Mouse (Mus musculus) embryonic facial prominence, embryonic 13.5 days (tissue): ENCODE results near the gene Cenpv. TPM values are rescaled to one million over a fixed set of nuclear protein-coding genes. Genes with fewer than 3 reads are reported as not detected.

Experiments
- ATAC-seq: fragments of 200-750 bp; cut with Nextera tagmentation; 2 replicates; pipeline ENCODE4 v1.8.0; 2017; ENCODE audit warnings: low read depth; ENCODE audit not compliant: insufficient number of reproducible peaks, insufficient read depth, low FRiP score, low TSS enrichment
- H3K27ac ChIP-seq: fragments of 300-500 bp; sonication (generic); 2 replicates; pipeline ENCODE4 v1.5.1; 2015; ENCODE audit warnings: moderate library complexity, mild to moderate bottlenecking, inconsistent platforms
- H3K27me3 ChIP-seq: fragments of 300-500 bp; sonication (generic); 2 replicates; pipeline ENCODE4 v1.6.1; 2015; ENCODE audit warnings: mild to moderate bottlenecking, inconsistent platforms
- H3K36me3 ChIP-seq: fragments of 300-500 bp; sonication (generic); 2 replicates; pipeline ENCODE4 v1.6.1; 2015; ENCODE audit warnings: mild to moderate bottlenecking, inconsistent platforms
- H3K4me1 ChIP-seq: fragments of 300-500 bp; sonication (generic); 2 replicates; pipeline ENCODE4 v1.6.1; 2015; ENCODE audit warnings: inconsistent platforms
- H3K4me2 ChIP-seq: fragments of 300-500 bp; sonication (generic); 2 replicates; pipeline ENCODE4 v1.6.1; 2015; ENCODE audit warnings: moderate library complexity, mild to moderate bottlenecking, inconsistent platforms
- H3K4me3 ChIP-seq: fragments of 300-500 bp; sonication (generic); 2 replicates; pipeline ENCODE4 v1.5.1; 2015; ENCODE audit warnings: mild to moderate bottlenecking, inconsistent platforms
- H3K9ac ChIP-seq: fragments of 300-500 bp; sonication (generic); 2 replicates; pipeline ENCODE4 v1.6.1; 2015; ENCODE audit warnings: mild to moderate bottlenecking, inconsistent platforms
- H3K9me3 ChIP-seq: fragments of 300-500 bp; sonication (generic); 2 replicates; pipeline ENCODE4 v1.6.1; 2016; ENCODE audit warnings: inconsistent platforms
- WGBS: fragments of 180-500 bp; shearing (Covaris S2); methylation state at CpG from one replicate; pipeline ENCODE4 v1.1.7; 2015; ENCODE audit warnings: mixed read lengths; 5-methylcytosine and 5-hydroxymethylcytosine counted together
- polyA plus RNA-seq: library from polyadenylated mRNA; unstranded; fragments of >200 nt; fragmentation: Nextera tagmentation; extraction: Ambion mirVana; gene quantifications from 2 replicates; pipeline ENCODE4 v1.2.1, GENCODE M21; 2015

The Cenpv gene
- polyA plus RNA-seq, 1 experiment from 2014 or later = 41.1 TPM

DNA sequence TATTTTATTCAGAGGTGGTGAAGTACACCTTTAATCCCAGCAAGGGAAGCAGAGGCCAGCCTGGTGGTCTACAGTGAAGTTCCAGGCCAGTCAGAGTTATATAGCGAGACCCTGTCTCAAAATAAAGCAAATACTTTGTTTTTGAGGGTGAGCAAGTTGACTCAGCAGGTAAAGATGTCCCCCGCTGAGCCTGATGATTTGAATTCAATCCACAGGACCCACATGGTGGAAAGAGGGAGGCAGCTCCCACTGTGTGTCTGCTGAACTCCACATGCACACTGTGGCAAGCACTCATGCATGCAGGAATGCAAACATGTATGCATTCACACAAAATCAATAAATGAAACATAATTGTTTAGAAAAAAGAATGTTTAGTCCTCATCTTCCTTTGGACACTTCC, 40.3 kb downstream of the Cenpv start:
- Histone ChIP-seq H3K4me3 (no peak overlapping the region), H3K9me3 (no peaks in the 10 kb centered on the region), H3K27me3 (no peaks in the 10 kb centered on the region), H3K4me1 (peaks cover 8% of the 10 kb centered on the region), H3K27ac (no peak overlapping the region), H3K9ac (no peak overlapping the region), H3K36me3 (no peaks in the 10 kb centered on the region), H3K4me2 (no peak overlapping the region)
- 85% methylated on average over 2 of the region's 2 CpGs for WGBS
- no peak for ATAC-seq

DNA sequence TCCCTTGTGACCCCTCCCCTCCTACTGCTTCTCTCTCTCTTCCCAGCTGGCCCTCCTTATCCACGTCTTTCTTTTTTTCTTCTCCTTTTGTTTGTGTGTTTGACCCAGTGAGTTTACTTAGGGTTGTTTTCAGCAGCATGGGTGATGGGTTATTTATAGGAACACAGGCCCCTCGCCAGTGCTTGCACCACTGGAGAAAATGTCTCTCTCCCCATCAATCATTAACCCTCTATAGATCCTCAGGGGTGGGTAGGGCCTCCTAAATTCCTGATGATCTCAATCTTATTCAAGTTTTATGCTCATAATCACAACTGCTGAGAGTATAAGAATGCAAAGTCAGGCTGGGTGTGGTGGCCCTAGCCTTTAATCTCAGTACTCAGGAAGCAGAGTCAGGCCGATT, 41.9 kb downstream of the Cenpv start:
- no peak overlapping the region for H3K4me3 ChIP-seq
- WGBS = 59% methylated on average over 3 of the region's 3 CpGs
- ATAC-seq = no peak
- H3K4me1 ChIP-seq = peaks cover 8% of the 10 kb centered on the region
- H3K27ac ChIP-seq = no peak overlapping the region
- H3K36me3 ChIP-seq = no peaks in the 10 kb centered on the region
- H3K27me3 ChIP-seq = no peaks in the 10 kb centered on the region
- no peaks in the 10 kb centered on the region for H3K9me3 ChIP-seq
- no peak overlapping the region for H3K9ac ChIP-seq
- H3K4me2 ChIP-seq = no peak overlapping the region

DNA sequence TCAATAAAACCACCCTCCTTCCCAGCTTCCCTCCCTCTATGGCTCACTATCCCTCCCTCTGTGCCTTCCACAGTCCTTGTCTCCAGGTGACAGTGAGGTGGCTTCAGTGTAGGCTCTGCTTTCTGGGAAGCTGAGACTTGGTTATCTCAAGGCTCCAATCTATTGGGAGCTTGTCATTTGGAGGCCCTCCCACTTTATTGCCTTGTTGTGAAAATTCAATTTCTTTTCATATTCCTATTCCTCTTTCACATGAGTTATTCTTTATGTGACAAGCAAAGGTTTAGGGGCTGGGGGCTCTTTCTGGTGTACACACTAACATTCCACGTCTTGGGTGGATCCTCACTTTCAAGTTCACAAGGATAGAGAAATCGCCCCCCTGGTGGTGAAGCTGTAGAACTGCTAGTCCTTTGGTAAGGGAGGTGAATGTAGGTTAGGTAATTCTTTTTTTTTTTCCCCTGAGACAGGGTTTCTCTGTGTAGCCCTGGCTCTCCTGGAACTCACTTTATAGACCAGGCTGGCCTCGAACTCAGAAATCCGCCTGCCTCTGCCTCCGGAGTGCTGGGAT, 42.8 kb downstream of the Cenpv start:
- H3K27ac ChIP-seq = no peak overlapping the region
- H3K27me3 ChIP-seq = no peaks in the 10 kb centered on the region
- H3K4me2 ChIP-seq = no peak overlapping the region
- 66% methylated on average over 5 of the region's 5 CpGs for WGBS
- no peaks in the 10 kb centered on the region for H3K9me3 ChIP-seq
- peaks cover 8% of the 10 kb centered on the region for H3K4me1 ChIP-seq
- no peak for ATAC-seq
- H3K9ac ChIP-seq = no peak overlapping the region
- H3K4me3 ChIP-seq = no peak overlapping the region
- no peaks in the 10 kb centered on the region for H3K36me3 ChIP-seq

DNA sequence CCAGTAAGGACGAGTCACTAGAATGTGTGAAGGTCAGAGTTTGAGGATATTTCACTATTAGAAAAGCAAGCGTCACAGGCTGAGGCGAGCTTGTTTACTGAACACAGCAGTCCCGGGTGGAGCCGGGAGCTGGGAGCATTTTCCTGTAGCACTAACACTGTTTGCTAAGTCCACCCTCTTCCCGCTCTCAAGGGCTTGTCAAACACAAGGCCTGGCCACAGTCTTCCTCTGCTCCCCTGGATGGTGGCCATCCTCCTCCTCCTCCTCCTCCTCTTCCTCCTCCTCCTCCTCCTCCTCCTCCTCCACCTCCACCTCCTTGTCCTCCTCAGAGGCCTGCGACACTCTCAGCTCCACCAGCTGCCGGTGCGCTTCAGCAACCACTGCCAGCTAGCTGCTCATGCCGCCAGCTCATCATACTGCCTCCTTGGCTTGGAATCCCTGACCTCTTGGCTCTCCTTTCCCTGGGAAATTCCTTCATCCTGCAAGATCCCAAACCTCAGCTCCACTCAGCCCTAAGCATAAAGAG, 43.7 kb downstream of the Cenpv start:
- H3K4me3 ChIP-seq = no peak overlapping the region
- H3K27me3 ChIP-seq = no peaks in the 10 kb centered on the region
- ATAC-seq = no peak
- no peaks in the 10 kb centered on the region for H3K36me3 ChIP-seq
- 0 out of 2 replicates have a peak overlapping the region, but pooled peaks have one; percentile 60 for H3K27ac ChIP-seq
- peak overlapping the region; percentile 54 for H3K9ac ChIP-seq
- 38% methylated on average over 9 of the region's 10 CpGs for WGBS
- no peak overlapping the region for H3K4me2 ChIP-seq
- H3K4me1 ChIP-seq = peaks cover 8% of the 10 kb centered on the region
- no peaks in the 10 kb centered on the region for H3K9me3 ChIP-seq

DNA sequence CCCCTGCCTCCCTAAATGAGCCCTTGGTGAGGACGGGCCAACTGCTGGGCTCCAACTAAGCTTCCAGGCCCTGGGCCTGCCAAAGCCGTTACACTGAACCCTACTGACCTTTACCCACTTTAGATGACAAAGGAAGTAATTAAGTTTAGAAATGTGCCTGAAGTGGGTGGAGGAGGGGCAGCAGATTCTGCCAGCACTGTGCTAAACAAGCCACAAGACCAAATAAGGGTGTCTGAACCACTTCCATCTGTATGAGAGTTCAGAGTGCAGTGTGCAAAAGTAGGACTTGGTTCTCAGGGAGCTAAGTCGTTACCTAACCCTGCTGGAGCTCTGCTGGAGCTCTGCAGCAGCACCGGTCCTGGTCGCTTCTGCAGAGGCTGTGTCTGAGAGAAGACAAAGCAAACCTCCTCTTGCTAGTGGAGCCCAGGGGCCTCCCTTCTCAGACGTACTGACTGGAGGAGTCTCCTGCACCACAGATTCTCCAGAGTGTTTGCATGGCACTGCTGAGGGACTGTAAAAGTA, 44.2 kb downstream of the Cenpv start:
- no peak for ATAC-seq
- no peak overlapping the region for H3K4me3 ChIP-seq
- WGBS = 7% methylated on average over 6 of the region's 6 CpGs
- H3K36me3 ChIP-seq = no peaks in the 10 kb centered on the region
- no peaks in the 10 kb centered on the region for H3K27me3 ChIP-seq
- no peak overlapping the region for H3K4me2 ChIP-seq
- peaks cover 8% of the 10 kb centered on the region for H3K4me1 ChIP-seq
- H3K27ac ChIP-seq = peak overlapping the region; percentile 60; the same call in 1 of the 2 replicates
- no peaks in the 10 kb centered on the region for H3K9me3 ChIP-seq
- H3K9ac ChIP-seq = peak overlapping the region; percentile 54

DNA sequence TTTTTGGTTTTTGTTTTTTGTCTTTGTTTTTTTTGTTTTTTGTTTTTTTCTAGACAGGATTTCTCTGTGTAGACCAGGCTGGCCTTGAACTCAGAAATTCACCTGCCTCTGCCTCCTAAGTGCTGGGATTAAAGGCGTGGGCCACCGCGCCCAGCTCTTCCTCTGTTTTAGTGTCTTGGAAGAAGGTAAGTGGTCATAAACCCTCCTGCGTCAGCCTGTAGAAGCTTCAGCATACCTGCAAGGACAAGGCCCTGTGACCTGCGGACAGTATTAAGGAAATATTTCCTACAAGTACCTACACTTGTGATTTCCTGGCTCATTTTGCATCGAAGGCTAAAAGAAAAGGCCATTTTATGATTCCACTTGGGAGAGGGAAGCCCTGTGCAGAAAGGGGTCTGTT, 45.4 kb downstream of the Cenpv start:
- H3K9ac ChIP-seq = no peak overlapping the region
- no peaks in the 10 kb centered on the region for H3K9me3 ChIP-seq
- H3K4me3 ChIP-seq = no peak overlapping the region
- H3K36me3 ChIP-seq = no peaks in the 10 kb centered on the region
- no peak for ATAC-seq
- 96% methylated on average over 6 of the region's 6 CpGs for WGBS
- H3K27me3 ChIP-seq = no peaks in the 10 kb centered on the region
- no peak overlapping the region for H3K4me2 ChIP-seq
- peaks cover 8% of the 10 kb centered on the region for H3K4me1 ChIP-seq
- no peak overlapping the region for H3K27ac ChIP-seq

DNA sequence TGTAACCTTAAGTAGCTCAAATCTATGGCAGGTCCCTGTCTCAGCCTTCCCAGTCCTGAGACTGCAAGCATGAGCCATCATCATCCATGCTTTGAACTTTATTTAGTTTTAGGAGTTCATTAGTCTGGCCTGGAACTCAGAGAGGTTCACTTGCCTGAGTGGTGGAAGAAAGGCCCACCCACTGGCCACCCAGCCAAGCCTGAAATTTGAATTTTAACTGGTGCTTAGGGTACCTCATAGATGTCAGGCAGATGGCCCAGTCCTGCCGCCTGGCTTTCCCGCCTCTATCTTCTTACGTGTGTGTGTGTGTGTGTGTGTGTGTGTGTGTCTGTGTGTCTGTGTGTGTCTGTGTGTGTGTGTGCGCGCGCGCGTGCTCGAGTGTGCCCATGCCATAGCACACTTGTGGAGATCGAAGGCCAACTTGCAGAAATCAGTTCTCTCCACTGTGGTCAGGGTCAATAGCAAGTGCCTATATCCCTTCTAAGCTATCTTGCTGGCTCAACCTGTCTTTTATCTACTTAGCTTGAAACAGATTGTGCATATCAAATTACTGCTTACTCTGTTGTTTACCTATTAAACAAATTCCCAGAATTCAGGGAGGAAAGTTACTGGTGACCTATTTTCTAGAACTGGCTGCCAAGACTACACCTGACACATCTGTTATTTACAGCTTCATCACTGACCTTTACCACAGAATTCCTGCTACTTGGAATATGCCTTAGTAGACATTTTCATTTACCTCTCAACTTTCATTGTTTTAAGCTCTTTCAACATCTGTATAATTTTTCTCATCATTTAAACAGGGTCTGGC, 51.3 kb downstream of the Cenpv start:
- H3K4me1 ChIP-seq = no peaks in the 10 kb centered on the region
- 90% methylated on average over 10 of the region's 10 CpGs for WGBS
- no peaks in the 10 kb centered on the region for H3K9me3 ChIP-seq
- H3K27me3 ChIP-seq = no peaks in the 10 kb centered on the region
- H3K4me2 ChIP-seq = no peak overlapping the region
- no peak overlapping the region for H3K27ac ChIP-seq
- H3K9ac ChIP-seq = no peak overlapping the region
- no peak for ATAC-seq
- no peaks in the 10 kb centered on the region for H3K36me3 ChIP-seq
- H3K4me3 ChIP-seq = no peak overlapping the region

DNA sequence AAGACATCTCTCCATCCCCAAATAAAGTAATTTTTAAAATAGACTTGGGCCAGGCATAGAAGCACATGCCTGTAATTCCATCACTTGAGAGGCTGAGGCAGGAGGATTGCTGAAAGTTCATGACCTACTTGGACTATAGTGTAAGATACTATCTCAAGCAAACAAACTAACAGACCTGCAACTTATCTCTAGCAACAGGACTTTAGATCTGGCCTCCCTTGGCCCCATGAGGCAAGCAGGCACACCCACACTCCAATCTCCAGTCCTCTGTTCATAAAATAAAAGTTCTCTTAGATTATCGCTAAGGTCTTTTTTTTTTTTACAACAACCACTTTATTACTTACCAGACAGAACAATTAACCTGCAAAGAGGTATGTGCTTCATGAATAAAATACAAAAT, 52.1 kb downstream of the Cenpv start:
- Histone ChIP-seq H3K4me3 (no peak overlapping the region), H3K4me1 (no peaks in the 10 kb centered on the region), H3K27ac (no peak overlapping the region), H3K9ac (no peak overlapping the region), H3K4me2 (no peak overlapping the region), H3K36me3 (no peaks in the 10 kb centered on the region), H3K9me3 (no peaks in the 10 kb centered on the region), H3K27me3 (no peaks in the 10 kb centered on the region)
- WGBS = 98% methylated on average over 1 of the region's 1 CpGs
- no peak for ATAC-seq

DNA sequence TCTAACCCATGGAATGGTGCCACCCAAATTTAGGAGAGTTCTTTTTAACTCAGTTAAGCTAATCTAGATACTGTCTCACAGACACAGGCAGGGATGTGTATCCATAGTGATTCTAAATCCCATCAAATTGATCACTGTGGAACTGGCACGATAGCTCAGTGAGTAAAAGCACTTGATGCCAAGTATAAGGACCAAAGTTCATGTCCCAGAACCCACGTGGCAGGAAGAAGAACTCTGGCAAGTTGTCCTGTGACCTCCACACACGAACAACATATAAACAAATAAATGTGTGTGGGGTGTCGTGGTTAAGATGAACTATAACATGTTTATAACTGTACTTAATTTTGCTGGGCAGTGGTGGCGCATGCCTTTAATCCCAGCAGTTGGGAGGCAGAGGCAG, 59.5 kb downstream of the Cenpv start:
- Histone ChIP-seq H3K4me1 (no peaks in the 10 kb centered on the region), H3K9me3 (no peaks in the 10 kb centered on the region), H3K4me3 (no peak overlapping the region), H3K27me3 (no peaks in the 10 kb centered on the region), H3K36me3 (no peaks in the 10 kb centered on the region), H3K9ac (no peak overlapping the region), H3K4me2 (no peak overlapping the region), H3K27ac (no peak overlapping the region)
- WGBS = 80% methylated on average over 5 of the region's 5 CpGs
- no peak for ATAC-seq

DNA sequence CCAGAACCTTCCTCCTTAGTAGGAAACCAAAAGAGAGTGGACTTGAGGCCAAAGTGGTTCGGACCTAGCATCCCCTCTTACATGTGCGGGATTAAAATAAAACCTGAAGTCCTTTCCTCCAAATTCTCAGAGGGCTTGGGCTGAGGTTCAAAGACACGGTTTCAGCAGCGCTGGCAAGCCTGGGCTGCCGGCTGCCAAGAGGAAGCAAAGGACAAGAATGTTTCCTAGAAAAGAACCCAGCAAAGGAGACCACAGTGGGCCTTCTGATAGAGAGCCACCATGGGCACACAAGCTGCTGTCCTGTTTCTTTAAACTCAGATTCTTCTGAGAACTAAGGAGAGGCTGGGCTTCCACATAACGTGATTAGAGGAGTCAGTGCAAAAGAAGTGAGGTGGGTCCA, 60.1 kb downstream of the Cenpv start:
- ATAC-seq = no peak
- 0 out of 2 replicates have a peak overlapping the region, but pooled peaks have one; percentile 22 for H3K27ac ChIP-seq
- H3K4me1 ChIP-seq = no peaks in the 10 kb centered on the region
- no peaks in the 10 kb centered on the region for H3K27me3 ChIP-seq
- 63% methylated on average over 6 of the region's 6 CpGs for WGBS
- H3K9me3 ChIP-seq = no peaks in the 10 kb centered on the region
- H3K36me3 ChIP-seq = no peaks in the 10 kb centered on the region
- no peak overlapping the region for H3K4me3 ChIP-seq
- H3K9ac ChIP-seq = no peak overlapping the region; the same call in 1 of the 2 replicates
- no peak overlapping the region for H3K4me2 ChIP-seq

DNA sequence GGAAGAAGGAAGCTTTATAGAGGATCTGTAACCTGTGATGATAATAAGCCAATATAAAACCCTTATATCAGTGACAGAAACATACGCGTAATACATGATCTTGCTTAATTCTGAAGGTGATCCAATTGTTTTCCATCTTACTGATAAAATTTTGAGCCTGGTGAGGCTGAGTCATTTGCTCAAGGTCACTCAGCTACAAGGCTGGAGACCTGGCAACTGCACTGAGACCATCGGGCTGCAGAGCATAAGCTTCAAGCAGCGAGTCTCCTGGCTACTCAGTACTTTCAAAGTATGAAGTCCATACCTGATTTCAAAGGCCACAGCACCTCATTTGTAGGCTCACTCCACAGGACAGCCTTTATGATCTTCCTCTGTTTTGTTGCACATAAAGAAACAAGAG, 62.9 kb downstream of the Cenpv start:
- H3K9ac ChIP-seq = no peak overlapping the region
- no peaks in the 10 kb centered on the region for H3K27me3 ChIP-seq
- H3K27ac ChIP-seq = no peak overlapping the region
- H3K4me2 ChIP-seq = no peak overlapping the region
- WGBS = 97% methylated on average over 4 of the region's 4 CpGs
- ATAC-seq = no peak
- H3K4me3 ChIP-seq = no peak overlapping the region
- no peaks in the 10 kb centered on the region for H3K36me3 ChIP-seq
- no peaks in the 10 kb centered on the region for H3K4me1 ChIP-seq
- H3K9me3 ChIP-seq = no peaks in the 10 kb centered on the region
